Mouse (Mus musculus): Measurements from ENCODE around the gene Ccdc134. TPM values are rescaled to one million over a fixed set of nuclear protein-coding genes. Genes with fewer than 3 reads are reported as not detected.

Gene Ccdc134
- polyA plus RNA-seq, 1 experiment from 2014 or later, result 11.1 TPM

DNA sequence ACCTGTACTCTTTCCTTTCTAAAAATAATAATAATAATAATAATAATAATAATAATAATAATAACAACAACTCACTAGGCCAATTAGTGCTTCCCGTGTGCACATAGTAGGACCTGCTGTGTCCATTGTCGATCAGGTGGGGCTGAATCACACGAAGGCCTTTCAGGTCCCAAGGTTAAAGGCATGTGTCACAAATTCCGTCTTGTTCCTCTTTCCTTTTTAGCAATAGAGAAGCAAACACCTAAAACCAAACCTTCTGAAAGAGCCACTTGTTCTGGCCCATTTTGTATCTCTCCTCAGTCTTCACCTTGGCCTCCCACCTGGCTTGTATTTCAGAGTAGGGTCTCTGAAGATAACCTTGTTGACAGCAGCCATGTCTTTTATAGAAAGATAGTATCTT, 23.5 kb downstream of the Ccdc134 start:
- WGBS, result 94% methylated on average over 4 of the region's 4 CpGs
- no peak for ATAC-seq (ENCODE audit: low FRiP score)
- H3K4me1 ChIP-seq, result peaks cover 58% of the 10 kb centered on the region

GRCm38 (mm10) chr15:82152022-82152421, 24.3 kb downstream of the Ccdc134 start:
- Histone ChIP-seq H3K27ac (replicated peaks) (no peak overlapping the region), H3K4me1 (peaks cover 54% of the 10 kb centered on the region), H3K36me3 (no peaks in the 10 kb centered on the region), H3K4me2 (peak overlapping the region; percentile 3; the same call in 1 of the 2 replicates), H3K4me3 (replicated peaks) (no peak overlapping the region), H3K27me3 (replicated peaks) (no peaks in the 10 kb centered on the region), H3K9ac (replicated peaks) (no peak overlapping the region), H3K9me3 (replicated peaks) (no peaks in the 10 kb centered on the region)
- 85% methylated on average over 12 of the region's 12 CpGs for WGBS
- no peak for ATAC-seq (ENCODE audit: low FRiP score)

More for the DNA sequence above, 23.5 kb downstream of the Ccdc134 start:
- H3K4me2 ChIP-seq, result no peak overlapping the region
- no peak overlapping the region for H3K9ac ChIP-seq (replicated peaks)
- no peaks in the 10 kb centered on the region for H3K9me3 ChIP-seq (replicated peaks)
- no peaks in the 10 kb centered on the region for H3K36me3 ChIP-seq
- no peak overlapping the region for H3K27ac ChIP-seq (replicated peaks)
- H3K4me3 ChIP-seq (replicated peaks), result no peak overlapping the region
- H3K27me3 ChIP-seq (replicated peaks), result no peaks in the 10 kb centered on the region

DNA sequence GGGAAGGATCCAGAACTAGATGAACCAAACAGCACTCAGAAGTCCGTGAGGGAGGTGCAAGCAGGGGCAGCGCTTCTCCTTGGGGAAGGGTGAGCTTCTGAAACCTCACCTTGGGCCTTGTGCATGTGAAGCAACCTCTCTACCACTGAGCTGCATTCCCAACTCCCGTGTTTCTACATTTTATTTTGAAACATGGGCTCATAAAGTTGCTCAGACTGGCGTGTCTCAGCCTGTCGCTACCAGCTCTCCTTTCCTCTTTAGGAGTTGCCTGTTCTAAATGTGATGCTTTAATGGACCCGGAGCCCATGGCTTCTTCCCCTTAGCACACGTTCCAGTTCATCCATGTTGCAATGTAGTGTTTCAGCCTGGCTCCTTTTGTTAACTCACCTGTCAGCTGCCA, 24.7 kb downstream of the Ccdc134 start:
- Histone ChIP-seq H3K9me3 (replicated peaks) (no peaks in the 10 kb centered on the region), H3K27ac (replicated peaks) (no peak overlapping the region), H3K4me2 (peak overlapping the region; percentile 3; the same call in 1 of the 2 replicates), H3K9ac (replicated peaks) (no peak overlapping the region), H3K27me3 (replicated peaks) (no peaks in the 10 kb centered on the region), H3K4me3 (replicated peaks) (no peak overlapping the region), H3K36me3 (no peaks in the 10 kb centered on the region), H3K4me1 (peaks cover 57% of the 10 kb centered on the region)
- ATAC-seq (ENCODE audit: low FRiP score), result no peak
- WGBS, result 89% methylated on average over 7 of the region's 7 CpGs

GRCm38 (mm10) chr15:82156298-82156697, 28.6 kb downstream of the Ccdc134 start:
- H3K27me3 ChIP-seq (replicated peaks), result no peaks in the 10 kb centered on the region
- H3K4me2 ChIP-seq, result no peak overlapping the region
- H3K4me3 ChIP-seq (replicated peaks), result no peak overlapping the region
- ATAC-seq (ENCODE audit: low FRiP score), result no peak
- H3K27ac ChIP-seq (replicated peaks), result no peak overlapping the region
- whole genome bisulfite sequencing, result 88% methylated on average over 6 of the region's 6 CpGs
- H3K9me3 ChIP-seq (replicated peaks), result no peaks in the 10 kb centered on the region
- H3K4me1 ChIP-seq, result peaks cover 66% of the 10 kb centered on the region
- H3K9ac ChIP-seq (replicated peaks), result no peak overlapping the region
- no peaks in the 10 kb centered on the region for H3K36me3 ChIP-seq

DNA sequence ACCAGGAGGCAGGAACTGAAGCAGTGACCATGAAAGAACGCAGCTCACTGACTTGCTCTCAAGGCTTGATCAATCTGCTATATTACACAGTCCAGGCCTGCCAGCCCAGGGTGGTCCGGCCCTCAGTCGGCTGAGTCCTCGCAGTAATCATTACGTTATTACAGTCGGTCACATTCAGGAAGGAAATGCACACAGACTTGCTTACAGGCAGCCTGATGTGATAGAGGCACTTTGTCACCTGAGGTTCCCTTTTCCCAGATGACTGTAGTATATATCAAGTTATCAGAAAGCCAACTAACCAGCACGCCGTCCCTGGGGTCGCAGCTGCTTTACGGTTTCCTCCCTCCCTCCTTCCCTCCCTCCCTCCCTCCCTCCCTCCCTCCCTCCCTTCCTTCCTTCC, 29.2 kb downstream of the Ccdc134 start:
- H3K4me3 ChIP-seq (replicated peaks), result no peak overlapping the region
- H3K27me3 ChIP-seq (replicated peaks), result no peaks in the 10 kb centered on the region
- no peak overlapping the region for H3K4me2 ChIP-seq
- no peaks in the 10 kb centered on the region for H3K9me3 ChIP-seq (replicated peaks)
- 72% methylated on average over 10 of the region's 10 CpGs for WGBS
- H3K4me1 ChIP-seq, result peaks cover 67% of the 10 kb centered on the region
- no peaks in the 10 kb centered on the region for H3K36me3 ChIP-seq
- H3K27ac ChIP-seq (replicated peaks), result no peak overlapping the region
- no peak overlapping the region for H3K9ac ChIP-seq (replicated peaks)
- ATAC-seq (ENCODE audit: low FRiP score), result no peak

- H3K27me3 ChIP-seq (replicated peaks), result no peaks in the 10 kb centered on the region
- no peak overlapping the region for H3K4me2 ChIP-seq
- H3K9ac ChIP-seq (replicated peaks), result no peak overlapping the region
- 58% methylated on average over 17 of the region's 17 CpGs for WGBS
- ATAC-seq (ENCODE audit: low FRiP score), result no peak
- no peaks in the 10 kb centered on the region for H3K36me3 ChIP-seq
- peaks cover 57% of the 10 kb centered on the region for H3K4me1 ChIP-seq
- peak overlapping the region; percentile 33; the same call in 1 of the 2 replicates for H3K27ac ChIP-seq (replicated peaks)
- no peaks in the 10 kb centered on the region for H3K9me3 ChIP-seq (replicated peaks)
- no peak overlapping the region for H3K4me3 ChIP-seq (replicated peaks)
Measured at GRCm38 (mm10) chr15:82158243-82159035, 30.7 kb downstream of the Ccdc134 start.

- no peak overlapping the region for H3K27ac ChIP-seq (replicated peaks)
- no peak overlapping the region for H3K4me3 ChIP-seq (replicated peaks)
- no peaks in the 10 kb centered on the region for H3K36me3 ChIP-seq
- no peak overlapping the region for H3K9ac ChIP-seq (replicated peaks)
- H3K27me3 ChIP-seq (replicated peaks), result no peaks in the 10 kb centered on the region
- peaks cover 63% of the 10 kb centered on the region for H3K4me1 ChIP-seq
- no peak for ATAC-seq (ENCODE audit: low FRiP score)
- 82% methylated on average over 9 of the region's 9 CpGs for WGBS
- no peak overlapping the region for H3K4me2 ChIP-seq
- H3K9me3 ChIP-seq (replicated peaks), result no peaks in the 10 kb centered on the region
Measured at GRCm38 (mm10) chr15:82159471-82159870, 31.7 kb downstream of the Ccdc134 start.

- H3K27me3 ChIP-seq (replicated peaks), result no peaks in the 10 kb centered on the region
- 78% methylated on average over 11 of the region's 11 CpGs for WGBS
- ATAC-seq (ENCODE audit: low FRiP score), result no peak
- no peak overlapping the region for H3K27ac ChIP-seq (replicated peaks)
- no peak overlapping the region for H3K9ac ChIP-seq (replicated peaks)
- H3K9me3 ChIP-seq (replicated peaks), result no peaks in the 10 kb centered on the region
- H3K4me1 ChIP-seq, result peaks cover 70% of the 10 kb centered on the region
- no peaks in the 10 kb centered on the region for H3K36me3 ChIP-seq
- H3K4me2 ChIP-seq, result no peak overlapping the region
- no peak overlapping the region for H3K4me3 ChIP-seq (replicated peaks)
Measured at GRCm38 (mm10) chr15:82160731-82161640, 33.3 kb downstream of the Ccdc134 start.

DNA sequence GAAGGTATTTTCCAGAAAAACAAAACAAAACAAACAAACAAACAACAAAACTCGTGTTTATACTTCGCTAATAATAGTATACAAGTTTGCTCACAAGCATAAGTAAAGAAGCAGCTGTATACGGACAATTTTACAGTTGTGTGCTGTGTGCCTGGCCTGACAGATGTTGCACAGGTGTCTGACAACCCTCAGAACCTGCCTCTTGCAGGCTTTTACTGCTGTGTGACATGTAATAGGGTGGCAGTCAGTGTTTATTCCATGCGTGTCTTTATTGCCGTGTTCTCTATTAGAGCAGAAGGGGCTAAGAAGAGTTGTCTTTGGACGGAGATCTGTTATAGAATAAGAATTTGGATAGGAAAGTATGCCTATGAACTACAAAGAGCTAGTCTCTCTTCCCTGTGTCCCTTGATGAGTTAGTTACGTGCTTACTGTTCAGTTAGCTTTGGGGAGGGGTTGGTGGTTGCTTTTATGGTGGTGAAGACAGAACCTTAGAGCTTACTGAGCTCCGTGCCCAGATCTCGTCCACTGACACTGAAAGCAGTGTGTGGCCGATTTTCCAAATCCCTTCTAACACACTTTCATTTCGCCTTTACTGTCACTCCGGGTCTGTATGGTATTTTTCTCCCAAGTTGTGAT, 34.4 kb downstream of the Ccdc134 start:
- Histone ChIP-seq H3K27me3 (replicated peaks) (no peaks in the 10 kb centered on the region), H3K9me3 (replicated peaks) (no peaks in the 10 kb centered on the region), H3K4me1 (peaks cover 81% of the 10 kb centered on the region), H3K27ac (replicated peaks) (no peak overlapping the region), H3K36me3 (no peaks in the 10 kb centered on the region), H3K4me2 (no peak overlapping the region), H3K9ac (replicated peaks) (no peak overlapping the region), H3K4me3 (replicated peaks) (no peak overlapping the region)
- 77% methylated on average over 12 of the region's 12 CpGs for WGBS
- ATAC-seq (ENCODE audit: low FRiP score), result no peak

DNA sequence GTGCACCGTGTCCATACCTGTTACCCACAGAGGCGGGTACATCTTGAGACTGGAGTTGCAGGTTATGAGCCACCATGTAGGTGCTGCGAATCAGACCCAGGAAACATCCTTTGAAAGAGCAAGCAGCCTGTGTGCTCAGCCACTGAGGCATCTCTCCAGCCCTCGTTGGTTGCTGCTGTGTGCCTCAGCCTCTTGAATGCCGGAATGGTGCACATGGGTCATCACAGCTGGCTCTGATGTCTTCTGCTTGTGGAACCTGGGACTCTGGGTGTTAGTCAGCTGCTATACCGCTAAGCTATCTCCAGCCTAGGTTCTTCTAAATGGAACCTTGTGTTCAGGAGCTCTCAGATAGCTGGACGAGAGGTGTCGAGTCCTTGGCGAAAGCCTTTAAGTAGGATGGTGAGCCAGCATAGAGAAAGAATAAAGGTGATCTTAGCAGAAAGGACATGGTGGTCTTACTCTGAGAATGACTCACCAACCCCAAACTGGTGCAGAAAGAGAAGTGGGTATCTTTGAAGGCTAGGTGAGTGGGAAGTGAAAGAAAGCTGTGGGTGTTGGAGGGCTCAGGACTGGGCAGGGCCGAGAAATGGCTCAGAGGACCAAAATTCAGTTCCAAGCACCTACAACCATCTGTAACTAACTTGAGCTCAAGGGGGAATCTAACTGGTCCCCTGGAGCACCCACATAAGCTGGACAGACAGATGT, 35.8 kb downstream of the Ccdc134 start:
- Histone ChIP-seq H3K9ac (replicated peaks) (no peak overlapping the region), H3K9me3 (replicated peaks) (no peaks in the 10 kb centered on the region), H3K27ac (replicated peaks) (no peak overlapping the region), H3K27me3 (replicated peaks) (no peaks in the 10 kb centered on the region), H3K4me1 (peaks cover 81% of the 10 kb centered on the region), H3K4me2 (no peak overlapping the region), H3K4me3 (replicated peaks) (no peak overlapping the region), H3K36me3 (no peaks in the 10 kb centered on the region)
- no peak for ATAC-seq (ENCODE audit: low FRiP score)
- 85% methylated on average over 10 of the region's 10 CpGs for WGBS

GRCm38 (mm10) chr15:82164061-82164399, 36.3 kb downstream of the Ccdc134 start:
- 48% methylated on average over 4 of the region's 4 CpGs for WGBS
- no peak overlapping the region for H3K27ac ChIP-seq (replicated peaks)
- H3K4me1 ChIP-seq, result peaks cover 80% of the 10 kb centered on the region

More at GRCm38 (mm10) chr15:82164061-82164399, 36.3 kb downstream of the Ccdc134 start:
- no peaks in the 10 kb centered on the region for H3K36me3 ChIP-seq
- no peaks in the 10 kb centered on the region for H3K27me3 ChIP-seq (replicated peaks)
- no peak overlapping the region for H3K9ac ChIP-seq (replicated peaks)
- ATAC-seq (ENCODE audit: low FRiP score), result no peak
- no peaks in the 10 kb centered on the region for H3K9me3 ChIP-seq (replicated peaks)
- H3K4me3 ChIP-seq (replicated peaks), result no peak overlapping the region
- no peak overlapping the region for H3K4me2 ChIP-seq
